20 mouse cellular contexts compared by ENCODE assay signal in the genomic region with DNA sequence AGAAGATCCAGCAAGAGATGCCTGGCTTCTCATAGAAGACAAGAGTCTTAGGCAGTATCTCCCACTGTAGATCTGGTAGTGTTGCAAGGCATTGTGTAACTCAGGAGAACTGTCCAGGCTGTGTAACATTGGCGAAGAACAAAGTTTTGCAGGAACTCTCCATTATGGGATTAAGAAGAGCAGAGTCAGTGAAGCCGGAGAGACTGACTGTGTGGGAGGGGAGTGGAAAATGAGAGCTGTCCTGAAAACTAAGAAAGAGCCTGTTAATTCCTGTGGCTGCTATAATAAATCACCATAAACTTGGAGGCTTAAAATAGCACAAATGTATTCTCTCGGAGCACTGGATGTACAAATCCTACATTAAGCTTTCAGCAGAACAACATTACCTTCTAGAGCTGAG.
DNase-seq lines count a peak whose midpoint lies in the region; ATAC-seq and TF ChIP-seq lines count a peak whose summit lies in the region.
"Had no signal": no experiment of that assay in that cellular context is flagged by ENCODE, and none has a peak within 500 bp of the region (broad histone marks: within the 10 kb centered on the region; RNA-seq: fewer than 3 reads in every experiment).

No protein-coding gene starts in this region.

- 0 out of 2 replicates have a peak, but pooled peaks cover 4% of the 10 kb centered on the region for H3K9me3 ChIP-seq in kidney, embryonic 16.5 days (ENCODE audit: low read length)
- H3K9me3 ChIP-seq in limb, embryonic 14.5 days (ENCODE audit: control insufficient read depth, low read length), result no peaks in the 10 kb centered on the region
- H3K9me3 ChIP-seq: hindbrain, embryonic 10.5 days; intestine, embryonic 15.5 days; neural tube, embryonic 15.5 days had no signal

- TF ChIP-seq CTCF in Patski (IDR thresholded peaks at IDR 0.05), result no peak
- TF ChIP-seq CTCF in cortical plate, adult 2 months (IDR thresholded peaks at IDR 0.05; ENCODE audit: extremely low read depth, insufficient read depth, low read length), result no peak

- CTCF ChIA-PET in Patski (lab: Charles Lee), result interaction anchor here (0.7 kb wide), 1 partner anchor 10 kb away, joined by 3 read pairs; no protein-coding TSS in a partner anchor

- in situ Hi-C loops in Patski (cut with MboI; ENCODE audit: low pct_unique_long_range_greater_than_20kb), result no loop called here

- H3K9ac ChIP-seq in kidney, embryonic 16.5 days (replicated peaks; ENCODE audit: low read length), result no peak overlapping the region
- no peak overlapping the region for H3K9ac ChIP-seq in limb, embryonic 14.5 days (ENCODE audit: low read depth, low read length, severe bottlenecking)
- H3K9ac ChIP-seq: forebrain, postnatal 0 days; intestine, embryonic 15.5 days; liver, embryonic 14.5 days; neural tube, embryonic 15.5 days had no signal

- H3K4me1 ChIP-seq in kidney, embryonic 16.5 days (ENCODE audit: insufficient read depth, low read length), result peaks cover 11% of the 10 kb centered on the region; the same call in 1 of the 2 replicates
- peaks cover 1% of the 10 kb centered on the region; the same call in 1 of the 2 replicates for H3K4me1 ChIP-seq in cortical plate, adult 2 months (ENCODE audit: control insufficient read depth, insufficient read depth, low read length)
- H3K4me1 ChIP-seq in limb, embryonic 14.5 days (ENCODE audit: control insufficient read depth, insufficient read depth, low read length), result peaks cover 24% of the 10 kb centered on the region
- H3K4me1 ChIP-seq: hindbrain, embryonic 10.5 days; intestine, embryonic 15.5 days; neural tube, embryonic 15.5 days had no signal

- peak; percentile 39; the same call in 1 of the 2 replicates for ATAC-seq in kidney, embryonic 16.5 days (ENCODE audit: low FRiP score, low TSS enrichment)
- ATAC-seq in Patski, result no peak
- ATAC-seq in limb, embryonic 14.5 days (ENCODE audit: low FRiP score, low read depth), result no peak
- no peak for ATAC-seq in inflammation-experienced regulatory T-cells, adult 6 months
- ATAC-seq: forebrain, postnatal 0 days; intestine, embryonic 15.5 days had no signal

- no peak for TF ChIP-seq POLR2A in cortical plate, adult 2 months (IDR thresholded peaks at IDR 0.05; ENCODE audit: extremely low read depth, insufficient read depth, low read length)
- TF ChIP-seq POLR2A in limb, embryonic 14.5 days (IDR thresholded peaks at IDR 0.05; ENCODE audit: borderline replicate concordance, extremely low read depth, insufficient read depth, insufficient read length), result no peak

- no peak overlapping the region for H3K4me3 ChIP-seq in kidney, embryonic 16.5 days (ENCODE audit: low read length)
- H3K4me3 ChIP-seq in cortical plate, adult 2 months (ENCODE audit: insufficient read depth, low read length), result no peak overlapping the region
- no peak overlapping the region for H3K4me3 ChIP-seq in limb, embryonic 14.5 days (replicated peaks; ENCODE audit: low read length)
- H3K4me3 ChIP-seq: erythroblast, embryonic 14.5 days; hindbrain, embryonic 10.5 days; intestine, embryonic 15.5 days; neural tube, embryonic 15.5 days had no signal

- 22% methylated on average over 3 of the region's 3 CpGs for WGBS in kidney, embryonic 16.5 days
- 51% methylated on average over 3 of the region's 3 CpGs for WGBS in limb, embryonic 14.5 days

- H3K27ac ChIP-seq in kidney, embryonic 16.5 days (ENCODE audit: low read length), result peak overlapping the region; percentile 62; the same call in 1 of the 2 replicates
- H3K27ac ChIP-seq in cortical plate, adult 2 months (ENCODE audit: insufficient read depth, low read length), result peak overlapping the region; percentile 69
- H3K27ac ChIP-seq in limb, embryonic 14.5 days (replicated peaks; ENCODE audit: low read depth, low read length), result no peak overlapping the region
- H3K27ac ChIP-seq: hindbrain, embryonic 10.5 days; intestine, embryonic 15.5 days; liver, embryonic 14.5 days; neural tube, embryonic 15.5 days had no signal

- H3K27me3 ChIP-seq in kidney, embryonic 16.5 days (ENCODE audit: insufficient read depth, low read length), result no peaks in the 10 kb centered on the region
- no peaks in the 10 kb centered on the region for H3K27me3 ChIP-seq in Patski
- H3K27me3 ChIP-seq in limb, embryonic 14.5 days (ENCODE audit: control insufficient read depth, insufficient read depth, low read length), result no peaks in the 10 kb centered on the region
- H3K27me3 ChIP-seq: intestine, embryonic 15.5 days; neural tube, embryonic 15.5 days had no signal

- no peak for DNase-seq in kidney, postnatal 36 days
- peak; percentile 30 for DNase-seq in Patski (ENCODE audit: low read depth, low spot score)
- peak; percentile 40 for DNase-seq in limb, embryonic 14.5 days (ENCODE audit: low spot score)
- DNase-seq in layer of hippocampus, postnatal 10 days (ENCODE audit: low spot score in 2 of 2), result no peak
- DNase-seq: adrenal gland, postnatal 14 days; cerebellum, adult 8-10 months; forebrain, postnatal 0 days; lung, postnatal 10 days; retina, postnatal 1 day; spleen, adult 18-20 months; thymus, adult 2 months had no signal

- H3K4me2 ChIP-seq in kidney, embryonic 16.5 days (replicated peaks; ENCODE audit: low read depth, low read length), result no peak overlapping the region
- H3K4me2 ChIP-seq in limb, embryonic 14.5 days (replicated peaks; ENCODE audit: low read depth, low read length, severe bottlenecking), result no peak overlapping the region
- H3K4me2 ChIP-seq: intestine, embryonic 15.5 days; neural tube, embryonic 15.5 days had no signal

- no peaks in the 10 kb centered on the region for H3K36me3 ChIP-seq in kidney, embryonic 16.5 days (ENCODE audit: insufficient read depth, low read length)
- H3K36me3 ChIP-seq in limb, embryonic 14.5 days (ENCODE audit: control insufficient read depth, insufficient read depth, low read length), result no peaks in the 10 kb centered on the region
- H3K36me3 ChIP-seq: G1E; hindbrain, embryonic 10.5 days; intestine, embryonic 15.5 days; neural tube, embryonic 15.5 days had no signal

- POLR2A ChIA-PET in Patski (lab: Charles Lee), result no interaction called here

Comparison
In these comparisons a context has a peak if more than half of its experiments do, and no peak if none do; other contexts are left out.
1. DNase-seq: peak in Patski (single experiment) and limb, embryonic 14.5 days (single experiment); none in kidney, postnatal 36 days (0 of 2) and layer of hippocampus, postnatal 10 days (0 of 2).